Mouse (Mus musculus) gastrocnemius, postnatal 10 days (tissue): ENCODE data around the gene Mrpl47. TPM values are rescaled to one million over a fixed set of nuclear protein-coding genes. Genes with fewer than 3 reads are reported as not detected.
A peak's percentile ranks its signal among the peaks of the same experiment; 100 is the strongest.
"Not testable (repeated sequence)": the region's sequence is repeated elsewhere in the genome, so short reads cannot be mapped to it uniquely, and the experiment has no call there.

ENCODE experiments used
- DNase-seq: peaks from one replicate; pipeline ENCODE4 v3.0.0; 2021; ENCODE audit warnings: mixed read lengths
- long read RNA-seq, 2 experiments: library from polyadenylated mRNA; stranded (forward); transcript quantifications; one replicate each; pipeline ENCODE4 v2.0.0; 2021
- total RNA-seq, 2 experiments: library from RNA; stranded (reverse); gene quantifications; 2 replicates each; pipeline ENCODE4 v1.2.3; 2021

Mrpl47 gene
- total RNA-seq = 10 to 100 TPM; 31.1 to 34.7 TPM
- long read RNA-seq, experiment 1, transcript Mrpl47-201 (7 exons, 3,364 nt) = major isoform, 23 of 28 reads
- long read RNA-seq, experiment 1, partial matches to known transcripts = 0 of 28 reads
- long read RNA-seq, experiment 1, other reads (novel, unspliced or antisense) = 2 of 28 reads
- long read RNA-seq, experiment 2, transcript Mrpl47-201 (7 exons, 3,364 nt) = major isoform, 20 of 21 reads
- long read RNA-seq, experiment 2, partial matches to known transcripts = 1 of 21 reads
- long read RNA-seq, experiment 2, other reads (novel, unspliced or antisense) = 0 of 21 reads

- no peak for DNase-seq
Measured at GRCm38 (mm10) chr3:32737172-32737655, at the start of gene Mrpl47. Mrpl47 (minus strand) TSS chr3:32737605.

GRCm38 (mm10) chr3:32770781-32771180 lies 33.4 kb upstream of the Mrpl47 start:
- no peak for DNase-seq

- no peak for DNase-seq
Measured at GRCm38 (mm10) chr3:32763902-32764301, 26.5 kb upstream of the Mrpl47 start.

DNA sequence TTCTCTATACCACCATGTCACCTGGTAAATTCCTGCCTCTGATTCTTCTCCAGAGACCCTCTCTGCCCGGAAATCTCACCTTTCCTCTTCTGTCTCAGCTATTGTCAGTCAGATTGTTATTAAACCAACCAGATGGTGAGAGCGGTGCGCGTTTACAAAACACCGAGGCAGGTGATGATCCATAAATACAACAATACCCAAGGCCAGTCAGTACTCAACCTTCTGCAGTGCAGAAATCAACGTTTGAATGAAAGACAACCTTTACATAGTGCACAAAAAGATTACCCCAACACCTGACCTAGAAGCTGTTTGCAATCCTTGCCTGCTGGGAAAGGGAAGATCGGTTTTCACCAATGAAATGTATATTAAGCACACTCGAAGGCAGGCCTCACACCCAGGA lies 25.6 kb upstream of the Mrpl47 start:
- DNase-seq = no peak

DNA sequence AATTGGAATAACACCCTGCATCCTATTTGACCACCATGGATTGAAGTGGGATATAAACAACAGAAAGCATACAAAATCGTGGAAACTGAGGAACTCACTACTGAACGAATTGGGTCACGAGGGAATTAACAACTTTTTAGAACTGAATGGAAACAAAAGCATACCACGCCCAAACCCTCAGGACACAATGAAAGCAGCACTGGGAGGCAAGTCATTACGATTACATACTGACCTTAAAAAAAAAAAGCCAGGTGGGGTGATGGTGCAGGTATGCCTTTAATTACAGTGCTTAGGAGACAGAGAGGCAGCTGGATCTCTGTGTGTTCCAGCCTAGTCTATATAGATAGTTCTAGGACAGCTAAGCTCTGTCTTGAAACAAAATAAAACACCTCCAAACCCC lies 21.8 kb upstream of the Mrpl47 start:
- no peak for DNase-seq

DNA sequence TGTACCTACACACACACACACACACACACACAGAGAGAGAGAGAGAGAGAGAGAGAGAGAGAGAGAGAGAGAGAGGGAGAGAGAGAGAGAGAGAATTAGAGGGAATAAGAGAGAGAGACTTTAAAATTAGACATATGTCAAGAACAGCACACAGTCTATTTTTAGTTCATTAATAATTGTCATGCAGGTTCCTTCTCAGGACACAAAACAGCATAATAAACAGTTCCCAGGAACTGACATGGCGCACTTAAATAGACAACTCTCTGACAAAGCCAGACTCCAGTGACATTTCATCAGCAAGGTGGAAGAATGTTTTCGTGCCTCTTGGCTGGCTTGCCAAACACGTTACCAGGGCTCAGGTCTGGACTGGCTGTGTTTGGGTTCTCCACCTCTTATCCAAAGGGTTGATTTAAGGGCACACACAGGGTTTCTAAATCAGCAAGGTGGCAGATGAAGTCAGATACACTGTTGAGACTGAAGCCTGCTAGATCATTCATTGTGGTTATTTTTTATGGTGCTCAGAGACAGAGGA lies 17.0 kb upstream of the Mrpl47 start:
- DNase-seq = no peak

DNA sequence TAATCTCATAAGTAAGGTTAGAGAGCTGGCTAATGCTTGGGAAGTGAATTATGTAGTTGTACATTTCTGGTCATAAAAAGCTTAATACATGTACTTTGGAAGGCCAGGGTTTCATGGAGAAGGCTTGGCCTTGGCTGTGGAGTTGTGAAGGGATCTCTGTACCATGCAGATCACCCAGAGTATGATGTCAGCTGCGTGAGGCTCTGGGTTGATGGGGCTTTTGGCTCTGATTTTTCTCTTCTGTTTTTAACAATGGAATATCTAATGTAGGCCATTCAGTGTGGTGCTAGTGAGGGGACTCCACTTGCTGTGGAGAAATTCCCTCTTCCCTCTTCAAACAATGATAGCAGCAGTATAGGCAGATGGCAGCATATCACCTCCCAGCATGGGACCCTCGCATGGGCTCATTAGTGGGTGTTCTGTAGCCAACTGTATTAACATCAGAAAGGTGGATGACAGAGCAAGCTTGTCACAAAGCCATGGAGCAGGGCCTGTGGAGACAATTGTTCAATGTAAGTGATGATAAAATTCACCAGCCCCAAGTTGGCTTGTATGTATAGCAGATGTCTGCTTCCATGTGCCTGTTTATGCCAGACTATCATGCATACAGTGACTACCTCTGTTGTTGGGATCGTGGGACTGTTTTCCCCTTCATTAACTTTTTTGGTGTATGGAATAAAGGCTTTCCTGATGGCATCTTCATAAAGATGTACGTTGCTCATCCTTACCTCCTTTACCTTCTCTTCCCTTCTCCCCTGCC lies 12.6 kb upstream of the Mrpl47 start:
- no peak for DNase-seq

- DNase-seq = no peak
Measured at GRCm38 (mm10) chr3:32748384-32748783, 11.0 kb upstream of the Mrpl47 start.

DNA sequence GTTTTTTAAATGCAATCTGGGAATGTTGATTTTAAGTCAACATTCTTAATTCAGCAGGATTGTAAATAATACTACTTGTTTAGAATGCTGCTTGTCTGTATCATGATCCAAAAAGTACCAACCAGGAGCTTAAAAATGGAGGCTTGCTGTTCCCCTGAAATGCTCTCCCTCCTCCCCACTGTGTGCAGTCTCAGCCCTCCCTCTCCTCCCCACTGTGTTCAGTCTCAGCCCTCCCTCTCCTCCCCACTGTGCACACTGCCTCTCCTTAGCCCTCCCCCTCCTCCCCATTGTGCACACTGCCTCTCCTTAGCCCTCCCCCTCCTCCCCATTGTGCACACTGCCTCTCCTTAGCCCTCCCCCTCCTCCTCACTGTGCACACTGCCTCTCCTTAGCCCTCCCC lies 8.0 kb upstream of the Mrpl47 start:
- DNase-seq = not testable (repeated sequence)

DNA sequence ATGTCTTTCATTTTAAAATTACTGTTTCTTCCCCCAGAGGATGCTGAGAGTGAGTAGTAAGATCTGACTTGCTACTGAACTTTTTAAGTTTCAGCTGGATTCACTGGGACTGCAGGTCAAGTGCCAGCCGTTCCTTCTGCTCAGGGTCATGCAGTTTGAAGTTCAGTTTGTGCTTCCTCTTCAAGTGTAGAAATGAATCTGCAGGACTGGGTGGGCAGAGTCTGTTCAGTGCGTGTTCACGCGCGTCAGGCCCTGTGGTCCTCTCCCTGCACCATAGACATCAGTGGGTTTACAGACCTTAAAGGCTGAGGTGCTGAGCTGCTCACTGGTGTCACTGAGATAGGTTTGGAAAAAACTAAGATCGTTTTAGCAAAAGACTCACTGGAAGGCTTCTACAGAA lies 7.6 kb upstream of the Mrpl47 start:
- DNase-seq = no peak

- no peak for DNase-seq
Measured at GRCm38 (mm10) chr3:32742276-32742780, 4.9 kb upstream of the Mrpl47 start.

- DNase-seq = no peak
Measured at GRCm38 (mm10) chr3:32738549-32738948, 1.1 kb upstream of the Mrpl47 start.

GRCm38 (mm10) chr3:32736244-32737171 lies 897 bp downstream of the Mrpl47 start, which contains the start of gene Ndufb5:
Ndufb5 (plus strand) TSS chr3:32736990.
- DNase-seq = peak; percentile 91

- no peak for DNase-seq
Measured at GRCm38 (mm10) chr3:32727861-32728260, 9.5 kb downstream of the Mrpl47 start.

GRCm38 (mm10) chr3:32725951-32726350 lies 11.5 kb downstream of the Mrpl47 start:
- DNase-seq = no peak

GRCm38 (mm10) chr3:32724191-32724590 lies 13.2 kb downstream of the Mrpl47 start:
- no peak for DNase-seq

DNA sequence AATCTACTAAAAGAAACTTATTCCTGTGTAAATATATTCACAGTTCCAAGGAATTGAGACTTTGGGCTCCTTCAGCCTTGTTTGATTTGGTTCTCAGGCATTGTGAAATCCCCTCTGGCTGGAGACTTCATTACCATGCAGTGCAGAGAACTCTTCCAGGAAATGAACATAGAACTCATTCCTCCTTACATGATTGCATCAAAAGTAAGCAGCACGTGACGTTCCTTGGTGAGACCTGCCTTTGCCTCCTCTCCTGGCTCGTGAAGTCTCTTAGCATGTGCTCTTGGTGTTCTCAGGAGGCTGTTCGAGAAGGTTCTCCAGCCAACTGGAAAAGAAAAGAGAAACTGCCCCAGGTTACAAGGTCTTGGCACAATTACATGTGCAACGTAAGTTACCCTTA lies 19.1 kb downstream of the Mrpl47 start:
- no peak for DNase-seq

DNA sequence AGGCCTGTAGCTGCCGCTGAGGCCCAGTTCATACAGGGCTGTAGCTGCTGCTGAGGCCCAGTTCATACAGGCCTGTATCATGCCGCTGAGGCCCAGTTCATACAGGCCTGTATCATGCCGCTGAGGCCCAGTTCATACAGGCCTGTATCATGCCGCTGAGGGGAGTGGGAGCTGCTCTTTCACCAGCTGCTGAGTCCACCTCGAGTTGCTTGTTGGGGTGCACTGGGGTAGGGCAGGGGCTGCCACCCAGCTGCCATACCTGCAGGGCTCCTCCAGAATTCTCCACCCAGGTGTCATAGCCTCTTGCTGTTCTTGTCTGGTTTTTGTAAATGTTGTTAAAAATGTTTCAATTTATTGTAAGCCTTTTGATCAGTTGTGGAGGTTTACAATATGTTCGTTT lies 20.0 kb downstream of the Mrpl47 start:
- not testable (repeated sequence) for DNase-seq

GRCm38 (mm10) chr3:32713711-32714110 lies 23.7 kb downstream of the Mrpl47 start:
- no peak for DNase-seq

DNA sequence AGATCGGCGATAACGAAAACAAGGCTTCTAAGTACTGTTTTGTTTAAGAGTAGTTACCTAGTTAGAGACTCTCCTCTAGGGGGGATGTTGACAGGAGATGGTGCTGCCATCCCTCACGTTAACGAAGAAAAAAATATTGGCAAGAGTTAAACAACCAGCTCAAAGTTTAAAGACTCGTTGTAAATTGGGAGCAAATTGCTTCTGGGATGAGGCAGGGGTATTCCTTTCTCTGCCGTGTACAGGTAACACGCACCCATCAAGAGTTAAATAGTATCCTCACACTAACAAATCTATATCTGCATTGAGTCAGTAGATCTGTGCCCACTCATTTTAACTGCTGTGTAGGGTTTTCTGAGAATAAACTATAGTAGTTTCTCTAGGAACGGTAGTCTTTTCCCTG lies 28.0 kb downstream of the Mrpl47 start:
- DNase-seq = no peak

GRCm38 (mm10) chr3:32708368-32709231 lies 28.8 kb downstream of the Mrpl47 start:
- peak; percentile 98 for DNase-seq
